Mouse (Mus musculus) thymus, postnatal 36 days (tissue): Measurements from ENCODE around the gene Zic1.

ENCODE experiments used
- DNase-seq, 2 experiments: peaks; one replicate each; pipeline ENCODE4 v3.0.0; 2022; ENCODE audit warnings: mixed read lengths in 2 of 2

The Zic1 gene

GRCm38 (mm10) chr9:91366226-91366998 is 802 bp upstream of the Zic1 start:
- DNase-seq = no peak

- no peak for DNase-seq
These were observed 574 bp downstream of the Zic1 start for GRCm38 (mm10) chr9:91364971-91365501.

DNA sequence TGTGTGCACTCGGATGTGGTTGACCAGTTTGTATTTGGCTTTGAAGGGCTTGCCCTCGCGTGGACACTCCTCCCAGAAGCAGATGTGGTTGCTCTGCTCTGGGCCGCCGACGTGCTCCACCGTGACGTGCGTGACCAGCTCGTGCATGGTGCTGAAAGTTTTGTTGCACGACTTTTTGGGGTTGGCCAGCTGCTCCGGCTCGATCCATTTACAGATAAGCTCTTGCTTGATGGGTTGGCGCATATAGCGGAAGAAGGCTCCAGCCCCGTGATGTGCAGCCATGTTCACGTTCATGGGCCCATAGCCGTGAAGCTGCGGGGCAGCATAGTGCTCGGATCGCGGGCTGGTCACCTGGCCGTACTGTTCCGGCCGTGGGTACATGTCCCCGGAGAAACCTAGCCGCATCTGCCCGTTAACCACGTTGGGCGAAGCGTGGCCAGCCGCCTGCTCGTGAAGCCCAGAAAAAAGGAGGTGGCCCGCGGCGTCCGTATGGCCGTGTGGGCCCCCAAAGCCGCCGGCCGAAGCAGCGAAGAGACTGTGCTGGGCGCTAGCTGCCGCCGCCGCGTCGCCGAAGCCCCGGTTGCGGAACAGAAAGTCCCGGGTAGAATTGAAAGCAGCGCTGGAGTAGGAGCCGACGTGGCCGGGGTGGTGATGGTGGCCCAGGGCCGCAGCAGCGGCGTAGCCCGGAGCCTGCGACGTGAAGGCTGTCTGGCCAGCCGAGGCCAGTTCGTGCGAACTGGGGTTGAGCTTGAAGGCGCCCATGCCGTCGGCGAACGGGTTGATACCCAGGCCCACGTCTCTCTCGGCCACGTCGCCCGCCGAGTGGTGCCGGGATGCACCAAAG is 1.3 kb downstream of the Zic1 start:
- DNase-seq = no peak

DNA sequence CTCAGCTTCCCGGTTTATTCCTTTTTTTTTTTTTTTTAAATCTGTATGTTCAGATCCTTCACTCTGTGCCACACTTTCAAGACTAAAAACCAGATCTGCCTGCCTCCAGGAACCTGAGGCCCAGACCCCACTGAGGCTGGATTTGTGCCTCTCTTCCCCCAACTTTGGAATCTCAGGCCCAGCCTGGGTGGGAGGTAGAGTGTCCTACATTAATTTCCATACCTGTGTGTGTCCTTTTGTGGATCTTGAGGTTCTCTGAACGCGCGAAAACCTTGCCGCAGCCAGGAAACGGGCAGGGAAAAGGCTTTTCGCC is 1.8 kb downstream of the Zic1 start:
- DNase-seq = no peak

DNA sequence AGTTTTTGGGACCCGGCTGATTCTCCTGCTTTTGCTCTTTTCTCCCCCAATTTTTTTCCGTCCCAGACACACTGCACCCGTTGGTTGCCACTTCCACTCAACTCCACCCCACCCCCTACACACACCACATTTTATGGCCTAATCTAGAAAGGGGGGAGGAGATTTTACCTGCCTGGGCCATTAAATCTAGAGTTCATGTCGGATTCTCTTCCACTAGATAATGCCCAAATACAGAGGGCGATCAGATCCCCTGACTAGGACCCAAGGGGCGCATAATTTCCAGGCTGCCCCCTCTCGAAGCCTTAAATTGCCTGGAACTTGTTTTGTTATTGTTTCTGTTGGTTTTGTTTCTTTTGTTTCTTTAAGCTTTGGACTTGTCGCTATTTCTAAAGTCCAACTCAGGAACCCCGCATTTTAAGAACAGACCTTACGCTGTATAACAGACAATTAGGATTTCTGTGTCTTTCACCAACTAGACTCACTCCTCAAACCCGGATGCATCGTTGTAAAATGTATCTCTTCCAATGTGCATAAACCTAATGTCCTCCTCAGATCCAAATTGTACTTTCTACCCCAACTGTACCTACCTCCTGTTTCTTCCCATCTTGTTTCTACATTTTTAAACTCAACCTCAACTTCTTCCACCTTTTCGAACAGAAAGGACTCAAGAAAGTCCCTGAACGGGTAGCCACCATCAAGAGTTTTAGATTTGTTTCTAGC is 2.4 kb downstream of the Zic1 start:
- no peak for DNase-seq

GRCm38 (mm10) chr9:91361856-91362601 is 3.6 kb downstream of the Zic1 start, which contains the start of gene Zic4:
Gene Zic4 (plus strand): TSS chr9:91362413.
- DNase-seq = no peak

DNA sequence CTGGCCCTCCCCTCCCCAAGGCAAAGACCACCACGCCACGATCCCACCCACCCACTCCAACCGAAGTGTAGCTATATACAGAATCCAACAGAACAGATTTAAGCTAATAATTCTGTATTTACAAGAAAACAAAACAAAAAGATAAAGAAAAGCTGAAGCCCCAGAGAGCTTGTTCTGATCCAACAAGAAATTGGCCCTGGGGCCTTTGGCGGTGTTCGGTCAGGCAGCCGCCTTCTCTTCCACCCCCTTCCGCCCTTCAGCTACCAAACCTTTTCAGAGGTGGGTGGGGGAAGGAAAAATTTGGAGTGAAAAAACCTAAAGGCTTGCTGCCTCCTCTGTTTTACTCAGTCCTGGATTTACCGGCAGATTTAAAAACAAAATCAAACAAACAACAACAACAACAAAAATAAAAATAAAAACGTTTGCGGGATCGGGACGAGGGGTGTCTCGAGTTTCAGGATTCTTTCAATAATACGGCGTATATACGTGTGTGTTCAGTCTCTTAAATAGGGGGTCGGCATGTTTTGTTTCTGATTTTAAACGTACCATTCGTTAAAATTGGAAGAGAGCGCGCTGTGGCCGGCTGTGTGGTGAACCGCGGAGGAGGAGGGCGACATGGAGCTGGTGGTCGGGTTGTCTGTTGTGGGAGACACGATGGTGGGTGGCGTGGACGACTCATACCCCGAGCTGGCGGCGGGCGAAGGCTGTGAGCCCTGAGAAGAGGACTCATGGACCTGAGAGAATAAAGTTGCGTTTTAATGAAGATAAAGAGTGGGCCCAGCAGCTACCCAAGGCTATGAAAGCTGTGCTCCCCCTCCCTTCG is 4.4 kb downstream of the Zic1 start:
- no peak for DNase-seq

DNA sequence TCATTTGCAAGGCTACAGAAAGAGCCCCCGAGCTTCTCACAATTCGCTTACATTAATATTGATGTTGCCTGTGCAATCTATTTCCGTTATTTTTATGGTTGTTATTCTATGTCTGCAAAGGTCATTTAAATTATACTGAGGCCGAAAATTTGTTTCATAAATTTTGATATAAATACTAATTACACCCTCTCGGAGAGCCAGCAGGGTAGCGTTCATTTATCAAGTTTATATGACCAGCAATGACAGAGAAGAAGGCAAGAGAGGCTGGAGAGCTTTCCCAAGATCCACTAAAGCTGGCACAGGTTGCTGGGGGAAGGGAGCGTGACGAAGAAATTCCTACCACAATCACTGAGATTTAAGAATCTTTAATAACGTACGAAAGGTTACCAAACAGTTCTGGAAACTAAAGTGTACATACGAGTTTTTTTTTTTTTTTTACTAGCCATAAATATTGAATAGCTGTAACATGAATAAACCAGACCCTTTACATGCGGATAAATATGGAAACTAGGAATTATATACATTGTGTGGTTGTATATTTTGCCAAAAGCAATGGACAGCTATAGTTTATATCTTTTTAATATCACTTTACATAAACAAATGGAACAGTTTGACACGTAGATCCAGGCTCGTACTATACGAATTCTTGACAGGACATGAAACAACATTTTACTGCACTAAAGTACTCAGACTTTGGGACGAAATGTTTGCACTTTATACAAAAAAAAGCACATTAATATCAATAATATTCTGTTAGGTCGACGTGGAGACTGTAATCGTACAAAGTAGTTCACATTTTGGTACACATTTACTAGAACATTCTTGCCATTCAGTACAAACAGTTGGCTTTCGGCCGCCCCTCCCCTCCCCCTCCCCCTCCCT is 5.2 kb downstream of the Zic1 start:
- no peak for DNase-seq

DNA sequence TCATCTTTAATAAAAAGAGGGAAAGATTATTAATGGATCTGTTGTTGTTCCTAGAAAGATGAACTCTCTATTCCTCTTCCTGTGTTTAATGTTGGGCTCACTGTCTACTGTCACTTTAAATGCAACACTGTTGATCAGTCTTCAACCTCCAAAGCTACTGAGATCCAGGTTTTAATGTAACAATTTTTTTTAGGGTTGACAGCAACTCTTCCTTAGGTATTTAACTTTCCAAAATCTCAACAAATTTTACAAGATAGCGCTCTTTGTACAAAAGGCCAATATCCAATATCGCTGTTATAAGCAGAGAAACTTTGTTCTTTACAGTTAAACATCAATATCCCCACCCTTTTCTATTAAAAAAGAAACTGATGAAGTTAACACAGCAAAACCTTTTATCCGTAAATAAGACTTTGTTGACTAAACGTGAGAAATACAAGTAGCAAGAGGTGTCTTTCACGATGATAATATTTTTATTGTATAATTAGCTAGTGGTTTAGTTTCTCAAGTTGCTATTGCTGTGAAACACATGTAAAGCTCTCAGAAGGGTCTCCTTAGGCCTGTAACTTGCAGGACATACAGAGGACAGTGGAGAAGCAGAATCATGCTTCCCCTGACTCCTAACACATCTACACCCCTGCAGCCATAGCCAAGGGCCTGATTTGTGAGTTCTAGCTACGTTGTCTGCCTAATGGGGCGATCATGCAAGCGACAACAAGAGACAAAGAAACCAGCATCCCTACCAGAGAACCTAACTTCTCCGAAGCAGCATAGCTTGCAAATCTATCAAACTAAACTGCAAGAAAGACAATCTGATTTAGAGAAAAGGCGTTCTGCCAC is 6.5 kb downstream of the Zic1 start:
- DNase-seq = no peak

DNA sequence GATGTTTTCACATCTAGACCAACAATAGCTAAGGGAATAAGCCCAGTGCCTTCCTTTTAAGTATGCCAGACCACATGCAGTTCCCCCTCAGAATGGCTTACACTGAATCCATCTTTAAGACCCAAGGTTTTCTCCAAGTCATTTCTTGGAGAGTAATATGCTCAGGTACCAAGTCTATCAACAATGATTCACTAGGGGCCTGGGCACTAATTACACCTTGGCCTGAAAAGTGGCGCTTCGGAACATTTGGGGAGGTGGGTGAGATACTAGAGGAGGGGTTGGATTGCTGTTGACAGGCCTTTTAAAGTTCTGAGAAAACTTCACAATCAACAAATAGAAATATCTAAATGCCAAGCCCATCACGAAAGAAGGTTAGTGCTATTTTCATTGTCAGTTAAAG is 8.3 kb downstream of the Zic1 start:
- no peak for DNase-seq

- no peak for DNase-seq
These were observed 9.3 kb downstream of the Zic1 start for GRCm38 (mm10) chr9:91356353-91356740.

- no peak for DNase-seq
These were observed 9.8 kb downstream of the Zic1 start for GRCm38 (mm10) chr9:91355629-91356352.

DNA sequence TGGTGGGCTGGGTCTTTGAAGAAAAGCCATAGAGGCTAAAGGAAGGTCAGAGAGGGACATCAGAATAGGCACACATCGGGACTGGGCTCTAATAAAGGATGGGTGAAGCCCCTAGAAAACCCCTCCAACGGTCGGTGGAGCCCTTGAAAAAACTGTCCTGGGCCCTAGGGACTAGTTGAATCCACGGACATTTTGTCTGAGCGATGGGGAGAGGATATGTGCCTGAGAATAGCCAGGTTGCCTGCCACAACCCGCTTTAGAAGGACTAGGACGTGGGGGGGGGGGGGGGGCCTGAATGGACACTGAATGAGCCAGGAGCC is 10.4 kb downstream of the Zic1 start:
- no peak for DNase-seq

- no peak for DNase-seq
These were observed 11.0 kb downstream of the Zic1 start for GRCm38 (mm10) chr9:91354434-91355269.

- no peak for DNase-seq
These were observed 11.8 kb downstream of the Zic1 start for GRCm38 (mm10) chr9:91353551-91354433.

DNA sequence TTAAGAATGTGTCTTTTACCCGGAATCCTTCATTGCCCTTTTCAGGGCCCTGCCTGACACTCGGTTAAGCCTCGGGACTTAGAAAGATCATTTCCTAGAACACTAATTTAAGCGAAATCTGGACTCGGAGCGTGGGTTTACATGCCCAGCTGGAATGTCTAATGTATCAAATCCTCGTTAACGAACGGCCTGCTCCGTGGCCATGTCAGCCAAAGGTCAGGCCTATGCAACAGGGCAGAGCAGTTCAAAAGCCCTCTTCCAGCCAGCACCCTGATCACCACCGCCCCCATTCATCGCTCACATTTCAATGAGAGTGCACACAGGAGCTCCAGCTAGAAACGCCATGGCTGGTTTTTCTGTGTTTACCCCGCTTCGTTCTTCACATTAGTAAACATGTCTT is 12.8 kb downstream of the Zic1 start:
- no peak for DNase-seq

- no peak for DNase-seq
These were observed 13.6 kb downstream of the Zic1 start for GRCm38 (mm10) chr9:91351961-91352411.
